Mouse (Mus musculus): ENCODE results near the gene Gm10382.

DNA sequence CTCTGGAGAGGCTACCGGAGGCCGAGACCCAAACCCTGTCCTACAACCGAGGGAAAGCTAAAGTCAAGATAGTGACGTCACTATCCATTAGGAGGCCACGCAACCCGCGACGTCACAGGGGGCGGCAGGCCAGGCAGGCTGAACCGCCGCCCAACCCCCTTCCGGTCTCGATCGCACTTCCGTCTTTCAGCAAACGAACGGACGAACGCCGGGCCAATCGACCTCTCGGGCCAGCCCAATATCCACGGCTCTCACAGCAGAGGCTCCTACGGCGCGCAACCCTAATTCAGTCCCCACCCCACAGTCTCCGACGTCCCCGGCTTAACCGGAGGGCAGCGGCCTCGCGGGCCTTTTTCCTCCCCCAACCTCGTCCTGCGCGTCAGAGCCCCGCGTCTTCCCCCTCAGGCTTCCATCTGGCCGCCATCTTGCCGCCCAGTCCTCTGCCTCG, at the start of gene Gm10382:
- TF ChIP-seq MAFK (IDR thresholded peaks at IDR 0.05; ENCODE audit: insufficient read depth, low read depth, low read length): no peak
- TF ChIP-seq ZC3H11A (IDR thresholded peaks at IDR 0.05; ENCODE audit: borderline replicate concordance, low read depth, low read length): no peak

Data from ES-E14 (cell line).